Mouse (Mus musculus) embryonic facial prominence, embryonic 14.5 days (tissue): ENCODE measurements around the gene Tshz2. TPM values are rescaled to one million over a fixed set of nuclear protein-coding genes. Genes with fewer than 3 reads are reported as not detected.

Experiments used
- ATAC-seq: fragments of 200-750 bp; cut with Nextera tagmentation; 2 replicates; pipeline ENCODE4 v1.8.0; 2017; ENCODE audit warnings: low read depth, moderate number of reproducible peaks, moderate TSS enrichment
- DNase-seq: peaks from one replicate; pipeline ENCODE4 v3.0.0-alpha.2; 2015; ENCODE audit warnings: low spot score
- H3K27ac ChIP-seq: fragments of 300-500 bp; sonication (generic); replicated peaks from 2 replicates; pipeline ENCODE4 v1.5.1; 2014; ENCODE audit warnings: low read depth, mild to moderate bottlenecking, low read length, moderate library complexity
- H3K27me3 ChIP-seq: fragments of 300-500 bp; sonication (generic); replicated peaks from 2 replicates; pipeline ENCODE4 v1.6.1; 2014; ENCODE audit warnings: low read length; ENCODE audit not compliant: control insufficient read depth, insufficient read depth
- H3K36me3 ChIP-seq: fragments of 300-500 bp; sonication (generic); 2 replicates; pipeline ENCODE4 v1.6.1; 2014; ENCODE audit warnings: low read length, mixed read lengths; ENCODE audit not compliant: control insufficient read depth, insufficient read depth
- H3K4me1 ChIP-seq: fragments of 300-500 bp; sonication (generic); 2 replicates; pipeline ENCODE4 v1.6.1; 2014; ENCODE audit warnings: antibody characterized with exemption, low read length; ENCODE audit not compliant: control insufficient read depth, insufficient read depth
- H3K4me2 ChIP-seq: fragments of 300-500 bp; sonication (generic); 2 replicates; pipeline ENCODE4 v1.6.1; 2014; ENCODE audit warnings: low read depth, mild to moderate bottlenecking, low read length, moderate library complexity, mixed read lengths
- H3K4me3 ChIP-seq: fragments of 300-500 bp; sonication (generic); 2 replicates; pipeline ENCODE4 v1.5.1; 2014; ENCODE audit warnings: low read depth, mild to moderate bottlenecking, low read length
- H3K9ac ChIP-seq: fragments of 300-500 bp; sonication (generic); 2 replicates; pipeline ENCODE4 v1.6.1; 2014; ENCODE audit warnings: low read depth, mild to moderate bottlenecking, low read length, moderate library complexity, mixed read lengths
- H3K9me3 ChIP-seq: fragments of 300-500 bp; sonication (generic); 2 replicates; pipeline ENCODE4 v1.6.1; 2016; ENCODE audit warnings: low read length; ENCODE audit not compliant: control insufficient read depth
- WGBS: fragments of 180-500 bp; shearing (Covaris S2); extraction: QIAGEN DNeasy Blood & Tissue Kit; methylation state at CpG from one replicate; pipeline ENCODE4 v1.1.7; 2014; 5-methylcytosine and 5-hydroxymethylcytosine counted together
- polyA plus RNA-seq: library from polyadenylated mRNA; unstranded; fragments of >200 nt; fragmentation: Nextera tagmentation; extraction: Ambion mirVana; gene quantifications from 2 replicates; pipeline ENCODE4 v1.2.1, GENCODE M21; 2014

The Tshz2 gene
- polyA plus RNA-seq, 1 experiment from 2014 or later, result 8.5 TPM

GRCm38 (mm10) chr2:169912826-169913225, 280.0 kb downstream of the Tshz2 start:
- ATAC-seq, result no peak
- Histone ChIP-seq H3K27ac (no peak overlapping the region), H3K9ac (no peak overlapping the region), H3K9me3 (no peaks in the 10 kb centered on the region), H3K4me1 (no peaks in the 10 kb centered on the region), H3K4me3 (no peak overlapping the region), H3K4me2 (no peak overlapping the region), H3K27me3 (no peaks in the 10 kb centered on the region), H3K36me3 (no peaks in the 10 kb centered on the region)
- WGBS, result 88% methylated on average over 14 of the region's 14 CpGs
- no peak for DNase-seq

- no peak overlapping the region for H3K9ac ChIP-seq
- no peaks in the 10 kb centered on the region for H3K36me3 ChIP-seq
- no peaks in the 10 kb centered on the region for H3K4me1 ChIP-seq
- no peak overlapping the region for H3K4me3 ChIP-seq
- no peak overlapping the region for H3K27ac ChIP-seq
- DNase-seq, result no peak
- H3K9me3 ChIP-seq, result no peaks in the 10 kb centered on the region
- 93% methylated on average over 8 of the region's 8 CpGs for WGBS
- H3K4me2 ChIP-seq, result no peak overlapping the region
- no peaks in the 10 kb centered on the region for H3K27me3 ChIP-seq
- ATAC-seq, result no peak
These were observed 282.1 kb downstream of the Tshz2 start for GRCm38 (mm10) chr2:169914903-169915302.

- 80% methylated on average over 13 of the region's 13 CpGs for WGBS
- ATAC-seq (no peak), DNase-seq (no peak)
- H3K9me3 ChIP-seq, result no peaks in the 10 kb centered on the region
- H3K9ac ChIP-seq, result no peak overlapping the region
- H3K4me1 ChIP-seq, result no peaks in the 10 kb centered on the region
- H3K4me3 ChIP-seq, result no peak overlapping the region
- H3K27ac ChIP-seq, result no peak overlapping the region
- no peaks in the 10 kb centered on the region for H3K27me3 ChIP-seq
- no peak overlapping the region for H3K4me2 ChIP-seq
- H3K36me3 ChIP-seq, result no peaks in the 10 kb centered on the region
These were observed 282.5 kb downstream of the Tshz2 start for GRCm38 (mm10) chr2:169915326-169915725.

GRCm38 (mm10) chr2:169919111-169919695, 286.4 kb downstream of the Tshz2 start:
- 78% methylated on average over 3 of the region's 3 CpGs for WGBS
- H3K27ac ChIP-seq, result no peak overlapping the region
- DNase-seq (no peak), ATAC-seq (no peak)
- H3K4me3 ChIP-seq, result no peak overlapping the region
- H3K9me3 ChIP-seq, result no peaks in the 10 kb centered on the region
- no peak overlapping the region for H3K4me2 ChIP-seq
- H3K27me3 ChIP-seq, result no peaks in the 10 kb centered on the region
- no peak overlapping the region for H3K9ac ChIP-seq
- H3K4me1 ChIP-seq, result no peaks in the 10 kb centered on the region
- H3K36me3 ChIP-seq, result no peaks in the 10 kb centered on the region

- Histone ChIP-seq H3K4me3 (no peak overlapping the region), H3K4me2 (no peak overlapping the region), H3K27ac (no peak overlapping the region), H3K27me3 (no peaks in the 10 kb centered on the region), H3K36me3 (no peaks in the 10 kb centered on the region), H3K9ac (no peak overlapping the region), H3K9me3 (no peaks in the 10 kb centered on the region), H3K4me1 (peaks cover 10% of the 10 kb centered on the region)
- no peak for ATAC-seq
- WGBS, result 38% methylated on average over 8 of the region's 8 CpGs
- no peak for DNase-seq
These were observed 291.5 kb downstream of the Tshz2 start for GRCm38 (mm10) chr2:169924177-169924810.

- Histone ChIP-seq H3K36me3 (no peaks in the 10 kb centered on the region), H3K9me3 (no peaks in the 10 kb centered on the region), H3K4me1 (peaks cover 17% of the 10 kb centered on the region), H3K9ac (no peak overlapping the region), H3K4me2 (no peak overlapping the region), H3K27ac (no peak overlapping the region), H3K4me3 (no peak overlapping the region), H3K27me3 (no peaks in the 10 kb centered on the region)
- ATAC-seq (no peak), DNase-seq (no peak)
- 79% methylated on average over 5 of the region's 5 CpGs for WGBS
These were observed 292.7 kb downstream of the Tshz2 start for GRCm38 (mm10) chr2:169925466-169925865.

- Histone ChIP-seq H3K4me2 (no peak overlapping the region), H3K4me3 (no peak overlapping the region), H3K4me1 (peaks cover 17% of the 10 kb centered on the region), H3K9ac (no peak overlapping the region), H3K9me3 (no peaks in the 10 kb centered on the region), H3K27me3 (no peaks in the 10 kb centered on the region), H3K27ac (no peak overlapping the region), H3K36me3 (no peaks in the 10 kb centered on the region)
- ATAC-seq (no peak), DNase-seq (no peak)
- 84% methylated on average over 11 of the region's 11 CpGs for WGBS
These were observed 293.2 kb downstream of the Tshz2 start for GRCm38 (mm10) chr2:169926016-169926415.

- Histone ChIP-seq H3K4me3 (no peak overlapping the region), H3K27ac (no peak overlapping the region), H3K9ac (no peak overlapping the region), H3K9me3 (no peaks in the 10 kb centered on the region), H3K27me3 (no peaks in the 10 kb centered on the region), H3K4me1 (peaks cover 17% of the 10 kb centered on the region), H3K4me2 (no peak overlapping the region), H3K36me3 (no peaks in the 10 kb centered on the region)
- ATAC-seq, result no peak
- DNase-seq, result no peak
- 75% methylated on average over 2 of the region's 2 CpGs for WGBS
These were observed 294.6 kb downstream of the Tshz2 start for GRCm38 (mm10) chr2:169927401-169927800.
